Mouse (Mus musculus) frontal cortex, adult 2 months (tissue): ENCODE results near the gene Cpt2. TPM values are rescaled to one million over a fixed set of nuclear protein-coding genes. Genes with fewer than 3 reads are reported as not detected.

Experiments
- DNase-seq, 2 experiments: peaks; one replicate each; pipeline ENCODE4 v3.0.0; 2022; ENCODE audit warnings: low spot score in 1 of 2; ENCODE audit errors: extremely low spot score in 1 of 2
- polyA plus RNA-seq: library from polyadenylated mRNA; depleted of rRNA; stranded (reverse); fragments of >200 nt; gene quantifications from 2 replicates; pipeline ENCODE4 v1.2.3, GENCODE M21; 2012

Cpt2 gene
- polyA plus RNA-seq, 1 experiment: 9.3 TPM

- DNase-seq: no peak
These were observed 1.5 kb downstream of the Cpt2 start for GRCm38 (mm10) chr4:107921952-107922351.

GRCm38 (mm10) chr4:107921152-107921695 lies 2.2 kb downstream of the Cpt2 start:
- DNase-seq: no peak

- DNase-seq: no peak
These were observed 3.1 kb downstream of the Cpt2 start for GRCm38 (mm10) chr4:107920336-107920735.

GRCm38 (mm10) chr4:107910020-107910419 lies 13.4 kb downstream of the Cpt2 start:
- no peak for DNase-seq

- DNase-seq: no peak
These were observed 16.8 kb downstream of the Cpt2 start for GRCm38 (mm10) chr4:107906561-107906960.

- DNase-seq: no peak
These were observed 19.2 kb downstream of the Cpt2 start for GRCm38 (mm10) chr4:107904252-107904651.

GRCm38 (mm10) chr4:107900206-107900605 lies 23.2 kb downstream of the Cpt2 start:
- DNase-seq: no peak

- DNase-seq: no peak
These were observed 24.0 kb downstream of the Cpt2 start for GRCm38 (mm10) chr4:107899211-107899927.

- peak in 1 of 2 experiments; percentile 42 for DNase-seq
These were observed 30.7 kb downstream of the Cpt2 start for GRCm38 (mm10) chr4:107892663-107893062.

- peak; percentile 96 for DNase-seq
These were observed 33.5 kb downstream of the Cpt2 start, which contains the start of gene 0610037L13Rik for GRCm38 (mm10) chr4:107889731-107890432. Gene 0610037L13Rik (plus strand): TSS chr4:107889813.

- DNase-seq: no peak
These were observed 34.1 kb downstream of the Cpt2 start for GRCm38 (mm10) chr4:107889385-107889730.

GRCm38 (mm10) chr4:107886371-107886770 lies 37.0 kb downstream of the Cpt2 start:
- no peak for DNase-seq

- DNase-seq: no peak
These were observed 41.8 kb downstream of the Cpt2 start for GRCm38 (mm10) chr4:107881631-107882030.

- DNase-seq: peak; percentile 95 to 98
These were observed 44.0 kb downstream of the Cpt2 start, which contains the start of gene Magoh for GRCm38 (mm10) chr4:107879254-107880050. Gene Magoh (plus strand): TSS chr4:107879755.

GRCm38 (mm10) chr4:107864866-107865265 lies 58.5 kb downstream of the Cpt2 start:
- DNase-seq: peak in 1 of 2 experiments; percentile 26

GRCm38 (mm10) chr4:107858995-107859394 lies 64.4 kb downstream of the Cpt2 start:
- DNase-seq: no peak

GRCm38 (mm10) chr4:107856958-107857686 lies 66.3 kb downstream of the Cpt2 start:
- DNase-seq: peak in 1 of 2 experiments; percentile 32
